13 mouse cellular contexts compared by ENCODE assay signal in the genomic region with DNA sequence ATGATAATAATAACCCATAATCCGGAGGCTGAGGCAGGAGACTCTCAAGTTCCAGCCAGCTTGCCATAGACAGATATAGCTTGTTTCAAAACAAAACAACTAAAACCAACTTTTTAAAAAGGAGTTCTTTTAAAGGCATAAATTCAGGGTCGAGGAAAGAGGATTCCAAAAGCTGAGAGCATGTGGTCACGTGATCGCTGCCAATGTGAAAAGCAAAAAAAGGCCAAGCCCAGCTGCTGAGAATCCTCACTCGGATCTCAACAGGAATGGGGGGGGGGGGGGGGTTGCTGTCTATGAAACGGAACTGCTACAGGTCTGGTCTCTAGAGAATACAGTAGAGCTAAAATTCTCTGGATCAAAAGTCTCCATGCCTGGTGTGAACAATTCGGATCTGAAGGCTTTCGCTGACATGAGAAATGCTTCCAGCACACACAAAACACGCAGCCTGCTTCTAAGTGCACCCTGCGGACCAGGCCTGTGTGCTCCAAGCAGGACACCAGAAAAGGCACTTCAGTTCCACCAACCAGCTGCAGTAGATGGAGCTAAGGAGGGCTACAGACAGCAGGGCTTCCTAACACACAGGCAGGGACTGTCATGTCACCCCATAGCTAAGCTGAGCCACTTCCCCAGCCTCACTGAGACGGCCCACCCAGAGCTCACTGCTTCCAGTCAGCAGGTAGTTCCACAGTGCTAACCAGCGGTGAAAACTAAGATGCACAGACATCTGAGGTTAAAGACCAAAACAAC. TPM values are rescaled to one million over a fixed set of nuclear protein-coding genes. Genes with fewer than 3 reads are reported as not detected.
DNase-seq lines count a peak whose midpoint lies in the region; ATAC-seq and TF ChIP-seq lines count a peak whose summit lies in the region.
"Had no signal": no experiment of that assay in that cellular context is flagged by ENCODE, and none has a peak within 500 bp of the region (broad histone marks: within the 10 kb centered on the region; RNA-seq: fewer than 3 reads in every experiment).

No protein-coding gene starts in this region.

- TF ChIP-seq CTCF in kidney, postnatal 0 days (IDR thresholded peaks at IDR 0.05; ENCODE audit: low read depth), result no peak

- H3K27me3 ChIP-seq in forebrain, embryonic 15.5 days, result no peaks in the 10 kb centered on the region
- H3K27me3 ChIP-seq in forebrain, embryonic 11.5 days (ENCODE audit: control insufficient read depth, insufficient read depth, low read length), result no peaks in the 10 kb centered on the region
- H3K27me3 ChIP-seq in kidney, postnatal 0 days (ENCODE audit: insufficient read depth, low read length), result no peaks in the 10 kb centered on the region
- no peaks in the 10 kb centered on the region for H3K27me3 ChIP-seq in limb, embryonic 13.5 days

- no peaks in the 10 kb centered on the region for H3K9me3 ChIP-seq in forebrain, embryonic 15.5 days
- no peaks in the 10 kb centered on the region for H3K9me3 ChIP-seq in forebrain, embryonic 11.5 days (ENCODE audit: control insufficient read depth, low read length)
- no peaks in the 10 kb centered on the region for H3K9me3 ChIP-seq in kidney, postnatal 0 days (replicated peaks; ENCODE audit: low read length)
- no peaks in the 10 kb centered on the region for H3K9me3 ChIP-seq in limb, embryonic 13.5 days

- H3K4me3 ChIP-seq in forebrain, embryonic 15.5 days, result no peak overlapping the region
- H3K4me3 ChIP-seq in forebrain, embryonic 11.5 days (ENCODE audit: low read depth, low read length), result no peak overlapping the region
- no peak overlapping the region for H3K4me3 ChIP-seq in kidney, postnatal 0 days (replicated peaks; ENCODE audit: low read depth, low read length)
- H3K4me3 ChIP-seq in limb, embryonic 13.5 days, result no peak overlapping the region

- DNase-seq in forebrain, embryonic 11.5 days (ENCODE audit: low spot score), result no peak
- no peak for DNase-seq in kidney, postnatal 0 days (ENCODE audit: low spot score)
- no peak for DNase-seq in kidney, adult 18-20 months
- peak; percentile 74 for DNase-seq in A20 (ENCODE audit: low read depth, low spot score)
- DNase-seq in cerebellum, adult 11 months, result no peak
- DNase-seq: gastrocnemius, postnatal 10 days; kidney, postnatal 14 days; left cerebral cortex, postnatal 4 days; lung, embryonic 14.5 days had no signal

- peaks cover 28% of the 10 kb centered on the region for H3K4me1 ChIP-seq in forebrain, embryonic 15.5 days
- no peaks in the 10 kb centered on the region for H3K4me1 ChIP-seq in forebrain, embryonic 11.5 days (replicated peaks; ENCODE audit: control insufficient read depth, insufficient read depth, low read length)
- H3K4me1 ChIP-seq in kidney, postnatal 0 days (replicated peaks; ENCODE audit: insufficient read depth, low read length), result peaks cover 8% of the 10 kb centered on the region; the same call in 1 of the 2 replicates
- peaks cover 24% of the 10 kb centered on the region for H3K4me1 ChIP-seq in limb, embryonic 13.5 days

- 68% methylated on average over 12 of the region's 12 CpGs for WGBS in forebrain, embryonic 15.5 days
- WGBS in forebrain, embryonic 11.5 days, result 80% methylated on average over 12 of the region's 12 CpGs
- WGBS in kidney, postnatal 0 days, result 69% methylated on average over 12 of the region's 12 CpGs
- WGBS in limb, embryonic 13.5 days, result 74% methylated on average over 12 of the region's 12 CpGs

- H3K9ac ChIP-seq in forebrain, embryonic 15.5 days (replicated peaks), result no peak overlapping the region
- H3K9ac ChIP-seq in forebrain, embryonic 11.5 days (ENCODE audit: low read length), result no peak overlapping the region
- no peak overlapping the region for H3K9ac ChIP-seq in kidney, postnatal 0 days (ENCODE audit: low read depth, low read length)
- H3K9ac ChIP-seq in limb, embryonic 13.5 days, result no peak overlapping the region
- H3K9ac ChIP-seq: lung, embryonic 14.5 days had no signal

- H3K4me2 ChIP-seq in forebrain, embryonic 15.5 days (replicated peaks), result no peak overlapping the region
- H3K4me2 ChIP-seq in forebrain, embryonic 11.5 days (ENCODE audit: low read depth, low read length, severe bottlenecking), result no peak overlapping the region
- H3K4me2 ChIP-seq in kidney, postnatal 0 days (ENCODE audit: low read length), result no peak overlapping the region
- H3K4me2 ChIP-seq in limb, embryonic 13.5 days (replicated peaks), result no peak overlapping the region
- H3K4me2 ChIP-seq: lung, embryonic 14.5 days had no signal

- H3K36me3 ChIP-seq in forebrain, embryonic 15.5 days, result peaks cover 13% of the 10 kb centered on the region
- peaks cover 2% of the 10 kb centered on the region; the same call in 1 of the 2 replicates for H3K36me3 ChIP-seq in forebrain, embryonic 11.5 days (ENCODE audit: control insufficient read depth, insufficient read depth, low read length)
- peaks cover 12% of the 10 kb centered on the region for H3K36me3 ChIP-seq in kidney, postnatal 0 days (ENCODE audit: insufficient read depth, low read length)
- H3K36me3 ChIP-seq in limb, embryonic 13.5 days, result peaks cover 35% of the 10 kb centered on the region

- H3K27ac ChIP-seq in forebrain, embryonic 15.5 days (replicated peaks), result 0 out of 2 replicates have a peak overlapping the region, but pooled peaks have one; percentile 19
- no peak overlapping the region; the same call in 1 of the 2 replicates for H3K27ac ChIP-seq in forebrain, embryonic 11.5 days (ENCODE audit: low read depth, low read length)
- H3K27ac ChIP-seq in kidney, postnatal 0 days, result peak overlapping the region; percentile 19; the same call in 1 of the 2 replicates
- H3K27ac ChIP-seq in limb, embryonic 13.5 days, result peak overlapping the region; percentile 58; the same call in 1 of the 2 replicates

- ATAC-seq in forebrain, embryonic 15.5 days (replicated peaks), result no peak
- no peak for ATAC-seq in forebrain, embryonic 11.5 days (replicated peaks; ENCODE audit: low FRiP score)
- ATAC-seq in kidney, postnatal 0 days (replicated peaks; ENCODE audit: low FRiP score, low read depth), result no peak
- no peak for ATAC-seq in limb, embryonic 13.5 days (ENCODE audit: low FRiP score, low read depth)
- ATAC-seq in monocyte, adult 5-6 weeks (replicated peaks; ENCODE audit: insufficient number of reproducible peaks, low FRiP score, low TSS enrichment, poor library complexity, severe bottlenecking), result no peak
- ATAC-seq: forebrain, embryonic 14.5 days had no signal

RNA-seq across cellular contexts. Expression of a gene that starts 24.8 kb away (rescaled TPM):
- 37.1 and 38.0 TPM in 2 replicates for polyA plus RNA-seq in forebrain, embryonic 15.5 days (2015; fragmentation: Nextera tagmentation; extraction: Ambion mirVana)
- 49.6 and 50.6 TPM in 2 replicates for polyA plus RNA-seq in forebrain, embryonic 11.5 days (2014; fragmentation: Nextera tagmentation; extraction: Ambion mirVana)
- 22.9 and 24.1 TPM in 2 replicates for polyA plus RNA-seq in kidney, postnatal 0 days (2015; fragmentation: Nextera tagmentation; extraction: Ambion mirVana)
- polyA plus RNA-seq in limb, embryonic 13.5 days (2015; fragmentation: Nextera tagmentation; extraction: Ambion mirVana), result 41.4 and 42.3 TPM in 2 replicates
- total RNA-seq in monocyte, adult 5-6 weeks (2017), result 55.9 to 115 TPM (median 57.5 TPM) in 3 replicates
